Mouse (Mus musculus) cerebellum, postnatal 10 days (tissue): ENCODE results near the gene Gm20422.

Experiments used
- DNase-seq, 2 experiments: peaks; one replicate each; pipeline ENCODE4 v3.0.0; 2021; ENCODE audit warnings: mixed read lengths in 2 of 2

Gene Gm20422

GRCm38 (mm10) chr8:69774503-69775148 is at the start of gene Gm20422:
Gm20422 (minus strand) TSS chr8:69774886.
- peak; percentile 90 to 93 for DNase-seq

- DNase-seq, result peak; percentile 67 to 73
These were observed 47.9 kb upstream of the Gm20422 start, which contains the start of gene Lpar2 for GRCm38 (mm10) chr8:69822386-69823191. Lpar2 (plus strand) TSS chr8:69822429.

- DNase-seq, result peak; percentile 72 to 75
These were observed 47.3 kb upstream of the Gm20422 start for GRCm38 (mm10) chr8:69821971-69822385.

GRCm38 (mm10) chr8:69820466-69820865 is 45.8 kb upstream of the Gm20422 start:
- no peak for DNase-seq

- DNase-seq, result no peak
These were observed 40.7 kb upstream of the Gm20422 start for GRCm38 (mm10) chr8:69815396-69815795.

GRCm38 (mm10) chr8:69814881-69815280 is 40.2 kb upstream of the Gm20422 start:
- DNase-seq, result no peak

GRCm38 (mm10) chr8:69809820-69810219 is 35.1 kb upstream of the Gm20422 start:
- no peak for DNase-seq

GRCm38 (mm10) chr8:69808864-69809403 is 34.2 kb upstream of the Gm20422 start:
- DNase-seq, result peak; percentile 43 to 53

- peak; percentile 70 to 77 for DNase-seq
These were observed 33.6 kb upstream of the Gm20422 start, which contains the start of gene Gmip for GRCm38 (mm10) chr8:69808094-69808863. Gmip (plus strand) TSS chr8:69808679.

- no peak for DNase-seq
These were observed 32.5 kb upstream of the Gm20422 start for GRCm38 (mm10) chr8:69807236-69807635.

GRCm38 (mm10) chr8:69805491-69805890 is 30.8 kb upstream of the Gm20422 start:
- peak in 1 of 2 experiments; percentile 6 for DNase-seq

- DNase-seq, result no peak
These were observed 30.4 kb upstream of the Gm20422 start for GRCm38 (mm10) chr8:69805086-69805485.

- no peak for DNase-seq
These were observed 29.9 kb upstream of the Gm20422 start for GRCm38 (mm10) chr8:69804537-69804936.

- no peak for DNase-seq
These were observed 28.7 kb upstream of the Gm20422 start for GRCm38 (mm10) chr8:69803366-69803765.

GRCm38 (mm10) chr8:69802216-69802615 is 27.5 kb upstream of the Gm20422 start:
- DNase-seq, result no peak

- DNase-seq, result no peak
These were observed 27.1 kb upstream of the Gm20422 start for GRCm38 (mm10) chr8:69801796-69802195.

- DNase-seq, result no peak
These were observed 25.3 kb upstream of the Gm20422 start for GRCm38 (mm10) chr8:69799946-69800345.

GRCm38 (mm10) chr8:69799261-69799660 is 24.6 kb upstream of the Gm20422 start:
- no peak for DNase-seq

- no peak for DNase-seq
These were observed 23.0 kb upstream of the Gm20422 start for GRCm38 (mm10) chr8:69797661-69798060.

- DNase-seq, result no peak
These were observed 22.1 kb upstream of the Gm20422 start for GRCm38 (mm10) chr8:69796721-69797345.

- no peak for DNase-seq
These were observed 20.2 kb upstream of the Gm20422 start for GRCm38 (mm10) chr8:69794901-69795300.

GRCm38 (mm10) chr8:69794096-69794495 is 19.4 kb upstream of the Gm20422 start:
- no peak for DNase-seq
